Mouse (Mus musculus) intestine, embryonic 14.5 days (tissue): ENCODE data around the gene Fat3. TPM values are rescaled to one million over a fixed set of nuclear protein-coding genes. Genes with fewer than 3 reads are reported as not detected.

ENCODE experiments used
- ATAC-seq: fragments of 200-750 bp; cut with Nextera tagmentation; replicated peaks from 2 replicates; pipeline ENCODE4 v1.8.0; 2017; ENCODE audit warnings: low read depth, moderate number of reproducible peaks, moderate TSS enrichment, moderate library complexity; ENCODE audit not compliant: low FRiP score, low TSS enrichment
- DNase-seq: peaks from one replicate; pipeline ENCODE4 v3.0.0-alpha.2; 2018; ENCODE audit warnings: low spot score
- H3K27ac ChIP-seq: fragments of 300-500 bp; sonication (generic); 2 replicates; pipeline ENCODE4 v1.5.1; 2014; ENCODE audit warnings: low read depth, mild to moderate bottlenecking, control low read depth
- H3K27me3 ChIP-seq: fragments of 300-500 bp; sonication (generic); replicated peaks from 2 replicates; pipeline ENCODE4 v1.6.1; 2014; ENCODE audit warnings: low read length, control low read depth; ENCODE audit not compliant: control insufficient read depth, insufficient read depth
- H3K36me3 ChIP-seq: fragments of 300-500 bp; sonication (generic); 2 replicates; pipeline ENCODE4 v1.6.1; 2014; ENCODE audit warnings: low read length, control low read depth; ENCODE audit not compliant: control insufficient read depth, insufficient read depth
- H3K4me1 ChIP-seq: fragments of 300-500 bp; sonication (generic); replicated peaks from 2 replicates; pipeline ENCODE4 v1.6.1; 2014; ENCODE audit warnings: low read length, control low read depth, mixed read lengths; ENCODE audit not compliant: control insufficient read depth, insufficient read depth
- H3K4me2 ChIP-seq: fragments of 300-500 bp; sonication (generic); 2 replicates; pipeline ENCODE4 v1.6.1; 2014; ENCODE audit warnings: low read length
- H3K4me3 ChIP-seq: fragments of 300-500 bp; sonication (generic); 2 replicates; pipeline ENCODE4 v1.5.1; 2014; ENCODE audit warnings: low read depth, low read length, control low read depth, mixed read lengths
- H3K9ac ChIP-seq: fragments of 300-500 bp; sonication (generic); 2 replicates; pipeline ENCODE4 v1.6.1; 2014; ENCODE audit warnings: mild to moderate bottlenecking, low read length
- H3K9me3 ChIP-seq: fragments of 300-500 bp; sonication (generic); 2 replicates; pipeline ENCODE4 v1.6.1; 2016; ENCODE audit warnings: low read length, control low read depth; ENCODE audit not compliant: control insufficient read depth
- WGBS: fragments of 180-500 bp; shearing (Covaris S2); extraction: QIAGEN DNeasy Blood & Tissue Kit; methylation state at CpG from one replicate; pipeline ENCODE4 v1.1.7; 2014; 5-methylcytosine and 5-hydroxymethylcytosine counted together
- polyA plus RNA-seq: library from polyadenylated mRNA; unstranded; fragments of >200 nt; fragmentation: Nextera tagmentation; extraction: Ambion mirVana; gene quantifications from 2 replicates; pipeline ENCODE4 v1.2.1, GENCODE M21; 2014

Gene Fat3
- polyA plus RNA-seq, 1 experiment from 2014 or later: 1.2 TPM

GRCm38 (mm10) chr9:16270056-16270767 is 230.9 kb downstream of the Fat3 start:
- ATAC-seq: no peak
- Histone ChIP-seq H3K36me3 (no peaks in the 10 kb centered on the region), H3K27ac (no peak overlapping the region), H3K9me3 (no peaks in the 10 kb centered on the region), H3K4me3 (no peak overlapping the region), H3K4me2 (no peak overlapping the region), H3K4me1 (no peaks in the 10 kb centered on the region), H3K27me3 (no peaks in the 10 kb centered on the region), H3K9ac (no peak overlapping the region)
- DNase-seq: no peak
- WGBS: 56% methylated on average over 4 of the region's 4 CpGs

- no peak for DNase-seq
- Histone ChIP-seq H3K4me1 (no peaks in the 10 kb centered on the region), H3K36me3 (no peaks in the 10 kb centered on the region), H3K27ac (no peak overlapping the region), H3K4me2 (no peak overlapping the region), H3K9me3 (no peaks in the 10 kb centered on the region), H3K9ac (no peak overlapping the region), H3K4me3 (no peak overlapping the region), H3K27me3 (no peaks in the 10 kb centered on the region)
- ATAC-seq: no peak
- 71% methylated on average over 4 of the region's 4 CpGs for WGBS
These were observed 235.6 kb downstream of the Fat3 start for GRCm38 (mm10) chr9:16265519-16265918.

GRCm38 (mm10) chr9:16257241-16257840 is 243.7 kb downstream of the Fat3 start:
- no peak for ATAC-seq
- 64% methylated on average over 3 of the region's 3 CpGs for WGBS
- no peak overlapping the region for H3K4me3 ChIP-seq
- H3K4me1 ChIP-seq: no peaks in the 10 kb centered on the region
- H3K4me2 ChIP-seq: no peak overlapping the region
- DNase-seq: no peak
- no peak overlapping the region for H3K9ac ChIP-seq
- H3K27me3 ChIP-seq: no peaks in the 10 kb centered on the region
- H3K36me3 ChIP-seq: no peaks in the 10 kb centered on the region
- no peaks in the 10 kb centered on the region for H3K9me3 ChIP-seq
- H3K27ac ChIP-seq: no peak overlapping the region

GRCm38 (mm10) chr9:16256577-16257207 is 244.4 kb downstream of the Fat3 start:
- 80% methylated on average over 2 of the region's 2 CpGs for WGBS
- H3K4me2 ChIP-seq: no peak overlapping the region
- no peak overlapping the region for H3K9ac ChIP-seq
- no peak for DNase-seq
- no peaks in the 10 kb centered on the region for H3K27me3 ChIP-seq
- H3K36me3 ChIP-seq: no peaks in the 10 kb centered on the region
- no peak overlapping the region for H3K27ac ChIP-seq
- no peak for ATAC-seq
- no peaks in the 10 kb centered on the region for H3K4me1 ChIP-seq
- H3K4me3 ChIP-seq: no peak overlapping the region
- H3K9me3 ChIP-seq: no peaks in the 10 kb centered on the region

- Histone ChIP-seq H3K4me3 (no peak overlapping the region), H3K36me3 (no peaks in the 10 kb centered on the region), H3K4me2 (no peak overlapping the region), H3K9me3 (no peaks in the 10 kb centered on the region), H3K27ac (no peak overlapping the region), H3K4me1 (no peaks in the 10 kb centered on the region), H3K27me3 (no peaks in the 10 kb centered on the region), H3K9ac (no peak overlapping the region)
- no peak for DNase-seq
- 81% methylated on average over 4 of the region's 4 CpGs for WGBS
- no peak for ATAC-seq
These were observed 254.3 kb downstream of the Fat3 start for GRCm38 (mm10) chr9:16246741-16247140.

GRCm38 (mm10) chr9:16231575-16231974 is 269.5 kb downstream of the Fat3 start:
- no peaks in the 10 kb centered on the region for H3K27me3 ChIP-seq
- no peak overlapping the region for H3K4me3 ChIP-seq
- no peak overlapping the region for H3K27ac ChIP-seq
- no peaks in the 10 kb centered on the region for H3K36me3 ChIP-seq
- H3K9me3 ChIP-seq: no peaks in the 10 kb centered on the region
- no peak overlapping the region for H3K4me2 ChIP-seq
- DNase-seq (no peak), ATAC-seq (no peak)
- 65% methylated on average over 4 of the region's 4 CpGs for WGBS
- no peak overlapping the region for H3K9ac ChIP-seq
- no peaks in the 10 kb centered on the region for H3K4me1 ChIP-seq

GRCm38 (mm10) chr9:16228919-16229318 is 272.2 kb downstream of the Fat3 start:
- no peaks in the 10 kb centered on the region for H3K27me3 ChIP-seq
- no peak overlapping the region for H3K4me2 ChIP-seq
- no peak overlapping the region for H3K27ac ChIP-seq
- WGBS: 79% methylated on average over 5 of the region's 5 CpGs
- no peaks in the 10 kb centered on the region for H3K36me3 ChIP-seq
- H3K9me3 ChIP-seq: no peaks in the 10 kb centered on the region
- ATAC-seq: no peak
- no peaks in the 10 kb centered on the region for H3K4me1 ChIP-seq
- no peak overlapping the region for H3K4me3 ChIP-seq
- no peak overlapping the region for H3K9ac ChIP-seq
- no peak for DNase-seq

GRCm38 (mm10) chr9:16227398-16227797 is 273.7 kb downstream of the Fat3 start:
- no peaks in the 10 kb centered on the region for H3K27me3 ChIP-seq
- WGBS: 56% methylated on average over 2 of the region's 2 CpGs
- H3K4me3 ChIP-seq: no peak overlapping the region
- H3K4me2 ChIP-seq: no peak overlapping the region
- ATAC-seq: no peak
- no peaks in the 10 kb centered on the region for H3K9me3 ChIP-seq
- H3K36me3 ChIP-seq: no peaks in the 10 kb centered on the region
- no peak overlapping the region for H3K27ac ChIP-seq
- H3K9ac ChIP-seq: no peak overlapping the region
- no peak for DNase-seq
- H3K4me1 ChIP-seq: no peaks in the 10 kb centered on the region

- no peak overlapping the region for H3K9ac ChIP-seq
- DNase-seq (no peak), ATAC-seq (no peak)
- no peak overlapping the region for H3K4me2 ChIP-seq
- H3K27ac ChIP-seq: no peak overlapping the region
- no peaks in the 10 kb centered on the region for H3K36me3 ChIP-seq
- no peaks in the 10 kb centered on the region for H3K4me1 ChIP-seq
- no peaks in the 10 kb centered on the region for H3K9me3 ChIP-seq
- H3K27me3 ChIP-seq: no peaks in the 10 kb centered on the region
- H3K4me3 ChIP-seq: no peak overlapping the region
These were observed 274.5 kb downstream of the Fat3 start for GRCm38 (mm10) chr9:16226545-16226944.
